Comparison of ENCODE assay signal across 8 mouse cellular contexts in genomic region chr4:97926607-97927308, GRCm38 (mm10).
A peak's percentile ranks its signal among the peaks of the same experiment; 100 is the strongest.
DNase-seq lines count a peak whose midpoint lies in the region; ATAC-seq and TF ChIP-seq lines count a peak whose summit lies in the region.

No protein-coding gene starts in this region.

- intact Hi-C loops in gastrocnemius, adult 2 months (cut with DNase I): loop anchor here (10.0 kb wide), 1 partner anchor 178 kb away; no protein-coding TSS in a partner anchor

- no peaks in the 10 kb centered on the region for H3K27me3 ChIP-seq in neural tube, embryonic 13.5 days
- H3K27me3 ChIP-seq in forebrain, embryonic 16.5 days (replicated peaks; ENCODE audit: control insufficient read depth, insufficient read depth, low read length): no peaks in the 10 kb centered on the region

- no peaks in the 10 kb centered on the region for H3K36me3 ChIP-seq in neural tube, embryonic 13.5 days
- no peaks in the 10 kb centered on the region for H3K36me3 ChIP-seq in forebrain, embryonic 16.5 days (ENCODE audit: control insufficient read depth, insufficient read depth)

- H3K4me1 ChIP-seq in neural tube, embryonic 13.5 days (replicated peaks): peaks cover 45% of the 10 kb centered on the region
- peaks cover 39% of the 10 kb centered on the region for H3K4me1 ChIP-seq in forebrain, embryonic 16.5 days (replicated peaks; ENCODE audit: control insufficient read depth, insufficient read depth, low read length)

- DNase-seq in gastrocnemius, adult 2 months: no peak
- DNase-seq in gastrocnemius, postnatal 25 days: no peak
- no peak for DNase-seq in neural tube, embryonic 10.5 days (ENCODE audit: extremely low spot score, low spot score)
- peak; percentile 34 for DNase-seq in ovary, postnatal 36 days (ENCODE audit: low spot score)
- DNase-seq in urinary bladder, adult 18-20 months (ENCODE audit: low spot score in 2 of 2): no peak
- no peak for DNase-seq in layer of hippocampus, postnatal 10 days (ENCODE audit: low spot score in 2 of 2)

- H3K4me3 ChIP-seq in gastrocnemius, adult 2 months: no peak overlapping the region
- H3K4me3 ChIP-seq in neural tube, embryonic 13.5 days: no peak overlapping the region
- no peak overlapping the region for H3K4me3 ChIP-seq in forebrain, embryonic 16.5 days (replicated peaks; ENCODE audit: low read length)

- peak overlapping the region; percentile 66 for H3K27ac ChIP-seq in gastrocnemius, adult 2 months
- peak overlapping the region; percentile 46 for H3K27ac ChIP-seq in neural tube, embryonic 13.5 days (replicated peaks)
- peak overlapping the region; percentile 26; the same call in 1 of the 2 replicates for H3K27ac ChIP-seq in forebrain, embryonic 16.5 days (ENCODE audit: low read length)

- ATAC-seq in neural tube, embryonic 13.5 days (ENCODE audit: low read depth): peak; percentile 41; the same call in 1 of the 2 replicates
- ATAC-seq in forebrain, embryonic 16.5 days: peak; percentile 54

- 59% methylated on average over 5 of the region's 5 CpGs for WGBS in neural tube, embryonic 13.5 days
- WGBS in forebrain, embryonic 16.5 days: 25% methylated on average over 5 of the region's 5 CpGs

- H3K9me3 ChIP-seq in neural tube, embryonic 13.5 days: no peaks in the 10 kb centered on the region
- H3K9me3 ChIP-seq in forebrain, embryonic 16.5 days (ENCODE audit: control insufficient read depth, low read length): no peaks in the 10 kb centered on the region

- TF ChIP-seq CTCF in gastrocnemius, adult 2 months (IDR thresholded peaks at IDR 0.05): no peak

- H3K9ac ChIP-seq in neural tube, embryonic 13.5 days: no peak overlapping the region
- no peak overlapping the region for H3K9ac ChIP-seq in forebrain, embryonic 16.5 days (replicated peaks; ENCODE audit: low read depth, low read length)

- H3K4me2 ChIP-seq in neural tube, embryonic 13.5 days: no peak overlapping the region
- H3K4me2 ChIP-seq in forebrain, embryonic 16.5 days (ENCODE audit: low read length): peak overlapping the region; percentile 2; the same call in 1 of the 2 replicates
